Mouse (Mus musculus) MEL (cell line): ENCODE data around the gene Rab31.

Source experiments
- ELF1 ChIP-seq: IDR thresholded peaks from 2 replicates; pipeline ENCODE4 v1.6.1; 2014; ENCODE audit warnings: low read depth, mild to moderate bottlenecking, inconsistent platforms, low read length, improper control_type of control experiment, moderate library complexity
- MAX ChIP-seq: IDR thresholded peaks from 2 replicates; pipeline ENCODE4 v1.6.1; 2011; ENCODE audit warnings: low read length, improper control_type of control experiment

GRCm38 (mm10) chr17:65683316-65683715 lies 89.2 kb downstream of the Rab31 start:
- TF ChIP-seq ELF1 (no peak), MAX (no peak)
